In genomic region chr11:28734581-28734931, GRCm38 (mm10) we compare ENCODE assay signal across 11 mouse cellular contexts.
DNase-seq lines count a peak whose midpoint lies in the region; ATAC-seq and TF ChIP-seq lines count a peak whose summit lies in the region.
"Had no signal": no experiment of that assay in that cellular context is flagged by ENCODE, and none has a peak within 500 bp of the region (broad histone marks: within the 10 kb centered on the region; RNA-seq: fewer than 3 reads in every experiment).

No protein-coding gene starts in this region.

- no peaks in the 10 kb centered on the region for H3K36me3 ChIP-seq in forebrain, embryonic 15.5 days
- no peaks in the 10 kb centered on the region for H3K36me3 ChIP-seq in forebrain, embryonic 11.5 days (ENCODE audit: control insufficient read depth, insufficient read depth, low read length)
- H3K36me3 ChIP-seq in embryonic facial prominence, embryonic 10.5 days (replicated peaks) = no peaks in the 10 kb centered on the region
- no peaks in the 10 kb centered on the region for H3K36me3 ChIP-seq in hindbrain, postnatal 0 days (ENCODE audit: insufficient read depth, low read length)
- no peaks in the 10 kb centered on the region for H3K36me3 ChIP-seq in midbrain, embryonic 15.5 days (replicated peaks)
- no peaks in the 10 kb centered on the region for H3K36me3 ChIP-seq in heart, embryonic 10.5 days
- H3K36me3 ChIP-seq: embryonic facial prominence, embryonic 13.5 days had no signal

- peaks cover 6% of the 10 kb centered on the region for H3K4me1 ChIP-seq in forebrain, embryonic 15.5 days
- no peaks in the 10 kb centered on the region; the same call in 1 of the 2 replicates for H3K4me1 ChIP-seq in forebrain, embryonic 11.5 days (replicated peaks; ENCODE audit: control insufficient read depth, insufficient read depth, low read length)
- peaks cover 25% of the 10 kb centered on the region for H3K4me1 ChIP-seq in embryonic facial prominence, embryonic 10.5 days
- no peaks in the 10 kb centered on the region for H3K4me1 ChIP-seq in hindbrain, postnatal 0 days (ENCODE audit: insufficient read depth, low read length)
- H3K4me1 ChIP-seq in midbrain, embryonic 15.5 days = peaks cover 18% of the 10 kb centered on the region
- H3K4me1 ChIP-seq in heart, embryonic 10.5 days = peaks cover 2% of the 10 kb centered on the region; the same call in 1 of the 2 replicates

- no peaks in the 10 kb centered on the region for H3K27me3 ChIP-seq in forebrain, embryonic 15.5 days
- H3K27me3 ChIP-seq in forebrain, embryonic 11.5 days (ENCODE audit: control insufficient read depth, insufficient read depth, low read length) = no peaks in the 10 kb centered on the region
- H3K27me3 ChIP-seq in embryonic facial prominence, embryonic 10.5 days (replicated peaks; ENCODE audit: low read depth, poor library complexity, severe bottlenecking) = no peaks in the 10 kb centered on the region
- no peaks in the 10 kb centered on the region for H3K27me3 ChIP-seq in hindbrain, postnatal 0 days (ENCODE audit: insufficient read depth, low read length)
- no peaks in the 10 kb centered on the region for H3K27me3 ChIP-seq in midbrain, embryonic 15.5 days (replicated peaks)
- no peaks in the 10 kb centered on the region for H3K27me3 ChIP-seq in heart, embryonic 10.5 days (ENCODE audit: insufficient read depth, poor library complexity, severe bottlenecking)
- H3K27me3 ChIP-seq: embryonic facial prominence, embryonic 13.5 days had no signal

- 22% methylated on average over 1 of the region's 1 CpGs for WGBS in forebrain, embryonic 15.5 days
- 27% methylated on average over 1 of the region's 1 CpGs for WGBS in forebrain, embryonic 11.5 days
- WGBS in embryonic facial prominence, embryonic 10.5 days = 25% methylated on average over 1 of the region's 1 CpGs
- WGBS in hindbrain, postnatal 0 days = 23% methylated on average over 1 of the region's 1 CpGs
- WGBS in midbrain, embryonic 15.5 days = 9% methylated on average over 1 of the region's 1 CpGs
- WGBS in heart, embryonic 10.5 days = 58% methylated on average over 1 of the region's 1 CpGs

- no peak for DNase-seq in forebrain, embryonic 11.5 days (ENCODE audit: low spot score)
- no peak for DNase-seq in embryonic facial prominence, embryonic 10.5 days (ENCODE audit: low spot score)
- no peak for DNase-seq in hindbrain, postnatal 0 days (ENCODE audit: low spot score)
- DNase-seq in heart, embryonic 10.5 days (ENCODE audit: low spot score) = no peak
- DNase-seq in heart, adult 8-10 months (ENCODE audit: low spot score) = no peak
- DNase-seq: cerebellum, postnatal 36 days; thymus, postnatal 25 days had no signal

- ATAC-seq in forebrain, embryonic 15.5 days (replicated peaks) = 0 out of 2 replicates have a peak, but pooled peaks have one; percentile 51
- ATAC-seq in forebrain, embryonic 11.5 days (replicated peaks; ENCODE audit: low FRiP score) = no peak; the same call in 1 of the 2 replicates
- no peak for ATAC-seq in hindbrain, postnatal 0 days
- peak; percentile 55; the same call in 1 of the 2 replicates for ATAC-seq in midbrain, embryonic 15.5 days (replicated peaks)

- H3K27ac ChIP-seq in forebrain, embryonic 15.5 days (replicated peaks) = peak overlapping the region; percentile 71; the same call in 1 of the 2 replicates
- H3K27ac ChIP-seq in forebrain, embryonic 11.5 days (ENCODE audit: low read depth, low read length) = no peak overlapping the region
- peak overlapping the region; percentile 75; the same call in 1 of the 2 replicates for H3K27ac ChIP-seq in embryonic facial prominence, embryonic 10.5 days (replicated peaks)
- H3K27ac ChIP-seq in hindbrain, postnatal 0 days = no peak overlapping the region
- H3K27ac ChIP-seq in midbrain, embryonic 15.5 days = peak overlapping the region; percentile 85; the same call in 1 of the 2 replicates
- no peak overlapping the region for H3K27ac ChIP-seq in heart, embryonic 10.5 days
- H3K27ac ChIP-seq: embryonic facial prominence, embryonic 13.5 days; heart, adult 2 months had no signal

- H3K4me2 ChIP-seq in forebrain, embryonic 15.5 days (replicated peaks) = no peak overlapping the region
- no peak overlapping the region for H3K4me2 ChIP-seq in forebrain, embryonic 11.5 days (ENCODE audit: low read depth, low read length, severe bottlenecking)
- H3K4me2 ChIP-seq in hindbrain, postnatal 0 days (ENCODE audit: low read depth, low read length) = peak overlapping the region; percentile 45
- H3K4me2 ChIP-seq in midbrain, embryonic 15.5 days = peak overlapping the region; percentile 51

- H3K4me3 ChIP-seq in forebrain, embryonic 15.5 days = no peak overlapping the region
- H3K4me3 ChIP-seq in forebrain, embryonic 11.5 days (ENCODE audit: low read depth, low read length) = no peak overlapping the region
- H3K4me3 ChIP-seq in embryonic facial prominence, embryonic 10.5 days = no peak overlapping the region
- H3K4me3 ChIP-seq in hindbrain, postnatal 0 days (ENCODE audit: low read length) = no peak overlapping the region; the same call in 1 of the 2 replicates
- no peak overlapping the region for H3K4me3 ChIP-seq in midbrain, embryonic 15.5 days
- no peak overlapping the region for H3K4me3 ChIP-seq in heart, embryonic 10.5 days
- H3K4me3 ChIP-seq: embryonic facial prominence, embryonic 13.5 days; heart, adult 2 months had no signal

- no peaks in the 10 kb centered on the region for H3K9me3 ChIP-seq in forebrain, embryonic 15.5 days
- no peaks in the 10 kb centered on the region for H3K9me3 ChIP-seq in forebrain, embryonic 11.5 days (ENCODE audit: control insufficient read depth, low read length)
- no peaks in the 10 kb centered on the region for H3K9me3 ChIP-seq in embryonic facial prominence, embryonic 10.5 days
- no peaks in the 10 kb centered on the region for H3K9me3 ChIP-seq in hindbrain, postnatal 0 days (ENCODE audit: low read length)
- H3K9me3 ChIP-seq in midbrain, embryonic 15.5 days = no peaks in the 10 kb centered on the region
- no peaks in the 10 kb centered on the region for H3K9me3 ChIP-seq in heart, embryonic 10.5 days
- H3K9me3 ChIP-seq: embryonic facial prominence, embryonic 13.5 days had no signal

- TF ChIP-seq CTCF in hindbrain, postnatal 0 days (IDR thresholded peaks at IDR 0.05; ENCODE audit: low read depth) = no peak

- no peak overlapping the region for H3K9ac ChIP-seq in forebrain, embryonic 15.5 days (replicated peaks)
- H3K9ac ChIP-seq in forebrain, embryonic 11.5 days (ENCODE audit: low read length) = no peak overlapping the region
- H3K9ac ChIP-seq in hindbrain, postnatal 0 days (replicated peaks; ENCODE audit: low read length) = no peak overlapping the region
- H3K9ac ChIP-seq in midbrain, embryonic 15.5 days = no peak overlapping the region
- H3K9ac ChIP-seq: embryonic facial prominence, embryonic 13.5 days had no signal

Comparison
In these comparisons a context has a peak if more than half of its experiments do, and no peak if none do; other contexts are left out.
1. ATAC-seq: peak in forebrain, embryonic 15.5 days (single experiment) and midbrain, embryonic 15.5 days (single experiment); none in forebrain, embryonic 11.5 days (single experiment) and hindbrain, postnatal 0 days (single experiment).
2. H3K27ac ChIP-seq: peak in forebrain, embryonic 15.5 days (single experiment), embryonic facial prominence, embryonic 10.5 days (single experiment) and midbrain, embryonic 15.5 days (single experiment); none in forebrain, embryonic 11.5 days (single experiment), hindbrain, postnatal 0 days (single experiment) and heart, embryonic 10.5 days (single experiment).
3. H3K4me2 ChIP-seq: peak in hindbrain, postnatal 0 days (single experiment) and midbrain, embryonic 15.5 days (single experiment); none in forebrain, embryonic 15.5 days (single experiment) and forebrain, embryonic 11.5 days (single experiment).